Mouse (Mus musculus): ENCODE results near the gene Uhrf1.

The Uhrf1 gene

GRCm38 (mm10) chr17:56273986-56274385 is 29.1 kb upstream of the Uhrf1 start:
- intact Hi-C loops (cut with DNase I): no loop called here

- intact Hi-C loops (cut with DNase I): no loop called here
These were observed 27.2 kb upstream of the Uhrf1 start for GRCm38 (mm10) chr17:56275842-56276480.

GRCm38 (mm10) chr17:56276643-56277566 is 26.2 kb upstream of the Uhrf1 start, which contains the start of gene Ticam1:
TSS of gene Ticam1 (minus strand) at chr17:56276786.
- intact Hi-C loops (cut with DNase I): no loop called here

- intact Hi-C loops (cut with DNase I): no loop called here
These were observed 25.6 kb upstream of the Uhrf1 start for GRCm38 (mm10) chr17:56277567-56277893.

GRCm38 (mm10) chr17:56278340-56278739 is 24.8 kb upstream of the Uhrf1 start:
- intact Hi-C loops (cut with DNase I): no loop called here

GRCm38 (mm10) chr17:56279481-56280155 is 23.5 kb upstream of the Uhrf1 start:
- intact Hi-C loops (cut with DNase I): no loop called here

- intact Hi-C loops (cut with DNase I): no loop called here
These were observed 21.9 kb upstream of the Uhrf1 start for GRCm38 (mm10) chr17:56281193-56281592.

- intact Hi-C loops (cut with DNase I): no loop called here
These were observed 20.3 kb upstream of the Uhrf1 start for GRCm38 (mm10) chr17:56282802-56283201.

GRCm38 (mm10) chr17:56283316-56283715 is 19.8 kb upstream of the Uhrf1 start:
- intact Hi-C loops (cut with DNase I): no loop called here

- intact Hi-C loops (cut with DNase I): no loop called here
These were observed 17.1 kb upstream of the Uhrf1 start for GRCm38 (mm10) chr17:56285995-56286394.

- intact Hi-C loops (cut with DNase I): no loop called here
These were observed 15.3 kb upstream of the Uhrf1 start for GRCm38 (mm10) chr17:56287830-56288229.

GRCm38 (mm10) chr17:56288866-56289265 is 14.3 kb upstream of the Uhrf1 start:
- intact Hi-C loops (cut with DNase I): no loop called here

- intact Hi-C loops (cut with DNase I): no loop called here
These were observed 13.5 kb upstream of the Uhrf1 start for GRCm38 (mm10) chr17:56289371-56290331.

GRCm38 (mm10) chr17:56290388-56291170 is 12.5 kb upstream of the Uhrf1 start:
- intact Hi-C loops (cut with DNase I): no loop called here

GRCm38 (mm10) chr17:56291171-56291511 is 12.0 kb upstream of the Uhrf1 start:
- intact Hi-C loops (cut with DNase I): no loop called here

GRCm38 (mm10) chr17:56291826-56292475 is 11.2 kb upstream of the Uhrf1 start:
- intact Hi-C loops (cut with DNase I): no loop called here

- intact Hi-C loops (cut with DNase I): no loop called here
These were observed 10.4 kb upstream of the Uhrf1 start, which contains the start of gene Plin3 for GRCm38 (mm10) chr17:56292531-56293222. TSS of gene Plin3 (minus strand) at chr17:56292873.

GRCm38 (mm10) chr17:56293291-56293690 is 9.8 kb upstream of the Uhrf1 start:
- intact Hi-C loops (cut with DNase I): no loop called here

- intact Hi-C loops (cut with DNase I): no loop called here
These were observed 8.9 kb upstream of the Uhrf1 start for GRCm38 (mm10) chr17:56294241-56294640.
